Mouse (Mus musculus): Measurements from ENCODE around the gene Man1a.
A peak's percentile ranks its signal among the peaks of the same experiment; 100 is the strongest.

Man1a gene

DNA sequence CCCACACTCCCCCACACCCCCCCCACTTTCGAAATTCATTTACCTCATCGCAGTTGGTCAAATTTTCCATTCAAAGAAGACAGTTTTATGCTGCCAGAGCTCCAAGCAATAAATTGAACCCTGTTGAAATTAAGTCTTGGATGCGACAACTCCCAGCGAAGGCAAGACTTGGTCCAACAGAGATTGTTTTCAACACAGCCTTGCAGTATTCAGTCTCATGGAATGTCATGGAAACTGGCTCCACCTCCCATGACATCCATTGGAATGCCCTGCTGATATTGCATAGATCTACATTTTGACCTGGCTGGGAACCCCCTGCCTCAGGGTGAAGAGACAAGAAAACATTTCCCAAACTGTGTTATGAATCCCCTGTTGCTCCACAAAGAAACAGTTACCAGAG is at the start of gene Man1a:
Man1a (minus strand) TSS at position 190 of the 400 bp plus-strand sequence.
- DNase-seq: peak; percentile 41

DNA sequence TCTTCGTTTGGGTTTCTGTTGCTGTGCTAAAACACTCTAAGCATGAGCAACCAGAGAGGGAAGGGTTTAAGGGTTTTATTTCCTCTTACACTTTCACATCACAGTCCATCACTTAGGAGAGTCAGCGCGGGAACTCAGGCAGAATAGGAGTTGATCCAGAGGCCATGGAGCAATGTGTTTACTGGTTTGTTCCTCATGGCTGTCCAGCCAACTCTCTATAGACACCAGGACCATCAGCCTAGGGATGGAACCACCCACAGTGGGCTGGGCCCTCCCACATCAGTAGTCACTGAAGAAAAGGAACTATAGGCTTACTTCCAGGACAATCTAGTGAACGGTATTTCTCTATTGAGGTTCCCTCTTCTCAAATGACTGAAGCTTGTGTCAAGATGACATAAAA is 45.4 kb upstream of the Man1a start:
- DNase-seq: no peak

- DNase-seq: no peak
Measured at GRCm38 (mm10) chr10:54120375-54120774, 44.0 kb upstream of the Man1a start.

GRCm38 (mm10) chr10:54119303-54119702 is 42.9 kb upstream of the Man1a start:
- DNase-seq: no peak

DNA sequence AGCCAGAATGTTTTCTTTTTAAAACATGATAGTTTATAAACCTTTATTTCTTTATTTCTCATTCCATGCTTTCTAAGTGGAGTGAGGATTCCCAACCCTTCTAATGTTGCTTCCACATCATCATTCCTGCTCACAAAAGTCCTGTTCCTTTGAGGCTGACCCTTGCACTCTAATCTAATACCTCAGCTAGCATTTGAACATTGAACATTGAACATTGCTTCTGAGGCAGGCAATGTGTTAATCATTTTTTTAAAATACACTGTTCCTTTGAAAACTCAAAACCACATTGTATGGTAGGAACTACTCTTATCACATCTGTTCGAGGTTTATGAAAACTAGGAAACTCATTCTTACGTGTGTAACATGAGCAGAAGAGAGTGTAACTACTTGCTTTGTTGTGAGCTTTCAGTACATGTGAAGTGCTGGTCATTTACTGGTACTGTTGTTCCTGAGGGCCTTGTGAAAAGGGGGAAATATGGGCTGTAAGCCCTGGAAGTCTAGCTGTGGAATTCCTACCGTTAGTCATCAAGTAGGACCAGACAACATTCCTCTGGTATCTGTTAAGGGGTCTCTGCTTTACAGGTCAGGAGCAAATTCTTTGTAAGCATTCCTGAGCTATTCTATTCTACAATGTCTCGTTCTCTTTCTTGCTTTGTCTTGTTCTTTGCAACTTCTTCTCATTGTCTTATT is 42.0 kb upstream of the Man1a start:
- no peak for DNase-seq

DNA sequence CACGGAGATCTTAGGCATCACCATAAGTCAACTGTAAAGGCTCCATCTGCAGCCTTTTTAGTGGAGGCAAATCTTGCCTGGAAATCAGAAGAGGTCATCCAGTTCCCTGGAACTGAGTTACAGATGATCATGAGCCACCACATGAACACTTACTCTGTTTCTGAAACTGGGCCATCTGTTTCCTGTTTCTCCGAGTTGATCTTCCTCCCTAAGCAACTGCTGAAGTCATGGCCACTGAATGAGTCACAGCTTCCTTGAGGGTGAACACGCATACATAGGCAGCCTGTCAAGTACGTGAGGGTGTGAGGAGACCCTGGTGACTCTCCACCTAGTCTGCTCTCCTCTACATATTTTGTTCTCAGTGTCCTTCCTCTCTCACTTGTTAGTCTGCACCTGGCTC is 41.4 kb upstream of the Man1a start:
- DNase-seq: no peak

- no peak for DNase-seq
Measured at GRCm38 (mm10) chr10:54103671-54104070, 27.3 kb upstream of the Man1a start.

DNA sequence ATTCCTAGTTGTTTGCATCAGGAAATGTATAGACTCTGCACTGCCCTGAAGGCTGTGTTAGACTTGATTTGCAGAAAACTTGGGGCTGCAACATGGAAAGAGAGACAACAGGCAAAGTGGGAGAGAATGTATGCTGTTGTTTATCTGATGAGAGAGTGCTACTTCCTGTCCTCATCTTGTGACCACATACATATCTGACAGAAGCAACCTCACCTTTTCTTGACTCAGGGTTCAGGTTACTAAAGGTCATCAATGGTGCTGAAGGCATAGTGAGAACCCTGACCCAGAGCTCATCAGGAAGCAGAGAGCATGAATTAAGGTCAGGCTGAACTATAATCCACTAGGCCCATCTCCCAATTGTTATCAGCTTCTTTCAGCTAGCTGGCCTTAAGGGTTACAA is 15.7 kb upstream of the Man1a start:
- DNase-seq: no peak

GRCm38 (mm10) chr10:54089923-54090322 is 13.5 kb upstream of the Man1a start:
- DNase-seq: no peak

DNA sequence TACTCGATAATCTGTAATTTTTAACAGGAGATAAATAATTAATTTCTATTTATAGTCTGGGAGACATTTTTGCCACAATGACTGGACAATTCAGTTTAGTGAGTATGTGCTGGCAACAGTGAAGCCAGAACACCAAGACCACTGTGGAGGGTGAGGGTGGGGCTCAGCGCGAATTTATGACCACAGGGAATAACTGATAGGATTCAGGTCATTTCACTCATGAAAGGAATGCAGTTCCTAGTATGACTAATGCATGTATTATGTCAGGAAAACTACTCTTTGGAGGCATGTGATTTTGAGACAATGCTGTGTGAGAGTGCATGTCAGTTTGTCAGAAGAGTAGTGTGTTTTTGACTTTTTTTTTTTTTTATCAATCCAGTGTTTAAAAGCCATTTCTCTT is 10.9 kb upstream of the Man1a start:
- no peak for DNase-seq

DNA sequence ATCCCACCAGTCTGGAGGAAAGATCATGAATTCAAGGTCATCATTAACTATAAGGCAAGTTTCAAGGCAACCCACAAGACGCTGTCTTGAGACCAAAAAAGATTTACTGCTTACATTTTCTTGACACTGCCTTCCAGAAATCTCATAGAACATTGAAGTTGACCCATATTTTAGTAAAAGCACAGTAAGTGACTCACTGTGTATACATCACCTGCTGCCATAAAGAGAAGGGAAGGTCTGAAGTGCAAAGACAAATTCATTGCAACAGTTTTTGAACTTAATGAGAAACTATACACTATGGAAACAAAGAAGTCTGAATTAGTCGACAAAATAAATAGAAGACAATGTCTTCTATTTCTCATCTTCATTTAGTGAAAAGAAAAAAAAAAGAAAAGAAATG is 8.7 kb upstream of the Man1a start:
- no peak for DNase-seq

- DNase-seq: no peak
Measured at GRCm38 (mm10) chr10:54077005-54077404, 596 bp upstream of the Man1a start.

DNA sequence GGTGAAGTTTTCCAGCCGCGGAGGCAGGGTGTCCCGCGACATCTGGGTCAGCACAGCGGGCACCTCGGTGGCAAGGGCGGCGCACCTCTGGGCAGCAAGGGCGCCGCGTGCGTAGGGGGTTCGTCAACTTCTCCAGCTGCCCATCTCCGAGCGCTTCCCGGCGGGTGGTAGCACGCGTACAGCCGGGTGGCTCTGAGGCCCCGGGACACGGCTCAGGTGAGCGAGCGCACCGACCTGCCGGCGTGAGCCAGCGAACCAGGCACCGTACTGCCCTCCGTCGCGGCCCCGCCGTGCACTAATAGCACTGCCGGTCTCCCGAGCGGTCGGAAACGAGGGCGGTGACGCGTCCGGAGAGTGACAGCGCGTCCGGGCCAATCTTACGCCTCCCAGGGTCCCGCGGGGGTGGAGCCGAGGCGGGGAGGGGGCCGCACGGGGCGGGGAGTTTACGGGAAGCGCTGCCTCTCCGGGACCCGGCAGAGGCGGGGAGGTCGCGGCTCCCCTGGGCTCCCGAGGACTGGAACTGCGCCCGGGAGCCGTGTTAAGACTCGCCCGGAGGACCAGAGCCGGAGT is 883 bp downstream of the Man1a start:
- peak; percentile 93 for DNase-seq

GRCm38 (mm10) chr10:54074609-54075421 is 1.6 kb downstream of the Man1a start:
- peak; percentile 62 for DNase-seq

DNA sequence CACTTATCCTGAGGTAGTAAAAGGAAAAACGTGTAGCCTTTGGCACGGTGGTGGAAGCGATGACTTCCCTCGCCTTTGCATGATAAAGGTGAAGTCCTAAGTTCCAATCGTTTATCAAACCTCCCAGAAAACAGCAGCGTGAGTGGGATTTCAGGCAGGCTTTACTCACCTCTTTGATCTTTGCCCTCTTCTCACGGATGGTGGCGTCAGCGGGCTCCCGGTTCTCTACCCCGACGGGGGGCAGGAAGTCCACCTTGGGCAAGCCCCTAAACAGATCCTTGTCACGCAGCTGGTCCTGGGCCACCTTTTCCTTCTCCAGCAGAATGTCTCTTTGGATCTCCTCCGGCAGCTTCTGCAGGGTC is 2.2 kb downstream of the Man1a start:
- DNase-seq: no peak

GRCm38 (mm10) chr10:54073641-54074203 is 2.7 kb downstream of the Man1a start:
- no peak for DNase-seq

DNA sequence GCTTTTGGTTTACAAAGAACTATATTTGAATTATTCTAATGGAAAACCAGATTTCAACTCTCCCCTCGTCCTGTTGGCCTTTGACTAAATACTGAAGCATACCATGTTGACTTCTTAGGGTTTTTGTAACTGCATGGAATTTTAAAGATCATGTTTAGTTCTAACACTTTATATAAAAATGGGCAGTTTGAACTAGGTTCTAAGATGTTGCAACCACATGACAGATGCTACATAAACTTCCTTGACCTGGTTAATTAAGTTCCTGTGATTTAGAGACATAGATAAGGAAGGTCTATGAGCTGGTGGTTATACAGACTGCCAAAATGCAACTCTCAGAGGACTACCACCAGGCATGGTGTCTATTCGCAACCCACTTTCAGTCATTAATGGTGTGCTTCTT is 4.1 kb downstream of the Man1a start:
- DNase-seq: no peak

DNA sequence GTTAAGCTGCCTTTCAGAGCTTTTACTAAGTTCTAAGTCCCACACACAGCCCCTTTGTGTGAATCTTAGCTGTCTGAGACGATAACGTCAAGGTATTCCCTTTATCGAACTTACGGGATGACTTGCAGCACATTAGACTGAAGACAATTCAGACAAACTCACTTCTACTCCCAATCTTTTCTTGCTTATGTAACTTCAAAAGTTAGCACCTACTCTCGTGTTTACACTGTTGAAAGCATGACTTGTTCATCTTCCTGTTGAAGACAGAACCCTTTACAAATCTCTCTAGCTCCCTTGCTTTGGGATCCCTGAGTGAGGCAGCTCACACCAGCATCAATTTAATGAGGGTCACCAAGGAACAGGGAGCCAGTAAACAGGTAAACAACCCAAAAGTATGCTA is 5.9 kb downstream of the Man1a start:
- no peak for DNase-seq

GRCm38 (mm10) chr10:54069412-54069811 is 7.0 kb downstream of the Man1a start:
- DNase-seq: no peak

GRCm38 (mm10) chr10:54066683-54067082 is 9.7 kb downstream of the Man1a start:
- no peak for DNase-seq

DNA sequence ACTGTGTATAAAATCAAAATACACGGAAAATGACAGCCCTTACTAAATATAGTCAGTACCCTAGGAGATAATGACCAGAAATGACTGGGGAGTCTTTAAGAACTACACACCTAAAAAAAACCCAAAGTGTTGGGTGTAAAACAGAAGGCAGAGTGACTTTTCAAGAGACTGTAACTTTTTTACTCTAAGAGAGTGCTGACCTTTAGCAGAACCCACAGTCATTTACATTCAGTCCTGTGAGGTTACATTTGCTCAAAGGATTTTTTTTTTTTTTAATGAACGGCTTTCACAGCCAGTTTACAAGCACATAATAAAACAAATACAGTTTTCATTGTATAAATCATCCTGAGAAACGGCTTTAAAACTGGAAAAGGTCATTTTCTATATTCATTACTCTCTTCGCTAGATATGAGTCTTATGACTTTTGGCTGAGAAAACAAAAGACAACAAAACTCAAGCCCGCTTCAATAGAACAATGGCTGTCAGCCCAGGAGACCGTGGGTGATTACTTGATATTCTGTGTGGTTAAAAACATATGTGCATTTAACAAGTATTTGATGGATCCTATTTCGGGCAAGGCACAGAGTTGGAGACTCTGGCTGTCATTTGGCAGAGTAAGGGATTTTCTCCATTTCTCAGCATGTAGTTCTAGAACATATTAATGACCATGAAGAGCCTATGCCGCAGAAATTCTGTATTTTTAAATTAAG is 12.7 kb downstream of the Man1a start:
- DNase-seq: no peak

DNA sequence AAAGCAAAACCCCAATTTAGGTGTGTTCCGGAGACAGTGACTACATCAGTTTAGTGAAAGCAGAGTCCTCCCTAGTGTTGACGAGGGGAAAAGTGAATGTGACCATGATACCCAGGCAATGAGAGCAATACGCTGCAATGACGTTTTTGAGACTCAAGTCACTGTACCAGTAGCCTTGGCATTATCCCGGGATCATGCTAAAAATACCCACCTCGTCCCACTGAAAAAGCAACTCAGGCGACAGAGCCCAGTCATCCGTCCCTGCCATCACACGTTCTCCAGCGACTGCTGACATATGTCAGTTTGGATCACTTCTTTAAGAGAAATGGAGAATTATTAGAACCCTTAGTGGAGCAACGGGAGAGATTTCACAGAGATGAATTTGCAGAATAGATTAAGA is 13.6 kb downstream of the Man1a start:
- DNase-seq: no peak

GRCm38 (mm10) chr10:54061159-54061558 is 15.2 kb downstream of the Man1a start:
- no peak for DNase-seq

All from retina, postnatal 1 day (tissue).